Mouse (Mus musculus) inflammation-experienced regulatory T-cells, adult 6 months (primary cell): ENCODE data around the gene Zfp770. TPM values are rescaled to one million over a fixed set of nuclear protein-coding genes. Genes with fewer than 3 reads are reported as not detected.

Source experiments
- ATAC-seq: one replicate; pipeline ENCODE4 v1.8.0; 2017
- polyA plus RNA-seq, 3 experiments: library from polyadenylated mRNA; unstranded; fragments of 100-300 nt; shearing (Covaris generic); gene quantifications; one replicate each; pipeline ENCODE4 v1.2.1; 2017

Gene Zfp770
- polyA plus RNA-seq, 3 experiments from 2014 or later, result 2.4 to 3.6 (median 2.6) TPM

GRCm38 (mm10) chr2:114143842-114144241, 57.4 kb downstream of the Zfp770 start:
- no peak for ATAC-seq

Other genes with a start within 250 kb of the Zfp770 start
- gene Gjd2, start 187.8 kb downstream of the Zfp770 start, polyA plus RNA-seq, result not detected
- gene Actc1, start 147.9 kb downstream of the Zfp770 start, polyA plus RNA-seq, result not detected
- 10 to 100 TPM; 45.3 to 49.6 (median 47.4) TPM for gene Aqr, start 14.4 kb downstream of the Zfp770 start, polyA plus RNA-seq